Mouse (Mus musculus) liver, postnatal 0 days (tissue): Measurements from ENCODE around the gene Cpe.

Source experiments
- CTCF ChIP-seq: sonication (generic); IDR thresholded peaks from 2 replicates; pipeline ENCODE4 v1.5.1; 2016; ENCODE audit warnings: antibody characterized with exemption, low read depth
- EP300 ChIP-seq: IDR thresholded peaks from 2 replicates; pipeline ENCODE4 v1.6.1; 2016; ENCODE audit warnings: antibody characterized with exemption, low read depth, mild to moderate bottlenecking

GRCm38 (mm10) chr8:64692651-64693201 is at the start of gene Cpe:
- peak; percentile 47 for TF ChIP-seq CTCF
- TF ChIP-seq EP300 = no peak
